Mouse (Mus musculus) heart, postnatal 0 days (tissue): Measurements from ENCODE around the gene Aig1.

Source experiments
- CTCF ChIP-seq: IDR thresholded peaks from 2 replicates; pipeline ENCODE4 v1.5.1; 2016; ENCODE audit warnings: antibody characterized with exemption, control low read depth, low read depth
- EP300 ChIP-seq: IDR thresholded peaks from 2 replicates; pipeline ENCODE4 v1.6.1; 2016; ENCODE audit warnings: antibody characterized with exemption, low read depth

DNA sequence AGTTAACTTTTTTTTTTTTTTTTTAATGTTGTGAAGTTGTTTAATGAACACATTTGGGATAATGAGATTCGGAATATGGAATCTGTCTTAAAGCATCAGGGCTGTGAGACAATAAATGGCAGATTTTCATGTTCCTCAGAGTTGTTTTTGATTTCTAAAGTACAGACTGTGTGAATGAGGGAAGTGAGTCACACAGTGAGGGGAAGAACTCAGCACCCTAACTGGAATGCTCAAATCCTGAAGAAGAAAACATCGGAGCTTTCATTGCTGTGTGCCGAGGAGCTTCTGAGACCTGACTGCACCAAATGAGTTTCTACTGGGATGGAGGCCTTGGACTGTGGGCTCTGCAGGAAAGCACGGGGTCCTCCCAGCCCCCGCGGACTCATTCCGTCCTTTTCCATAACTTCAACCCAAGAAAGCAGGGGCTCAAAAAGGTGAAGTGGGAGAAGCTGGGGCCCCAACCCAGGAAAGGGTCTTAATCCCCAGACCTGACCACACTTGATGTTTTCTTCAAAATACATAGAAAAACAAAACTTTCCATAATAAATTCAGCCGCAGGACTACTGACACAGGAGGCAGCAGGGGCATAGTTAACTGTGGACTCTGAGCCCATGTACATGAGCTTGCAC, 181.5 kb downstream of the Aig1 start:
- TF ChIP-seq CTCF (no peak), EP300 (no peak)
